Mouse (Mus musculus) limb, embryonic 13.5 days (tissue): Measurements from ENCODE around the gene Fam214b. TPM values are rescaled to one million over a fixed set of nuclear protein-coding genes. Genes with fewer than 3 reads are reported as not detected.

Source experiments
- ATAC-seq: fragments of 200-750 bp; cut with Nextera tagmentation; 2 replicates; pipeline ENCODE4 v1.8.0; 2017; ENCODE audit warnings: low read depth, moderate number of reproducible peaks, moderate TSS enrichment; ENCODE audit not compliant: low FRiP score
- H3K27ac ChIP-seq: fragments of 300-500 bp; sonication (generic); 2 replicates; pipeline ENCODE4 v1.5.1; 2015; ENCODE audit warnings: inconsistent platforms, mild to moderate bottlenecking, moderate library complexity
- H3K27me3 ChIP-seq: fragments of 300-500 bp; sonication (generic); 2 replicates; pipeline ENCODE4 v1.6.1; 2015; ENCODE audit warnings: mild to moderate bottlenecking, inconsistent platforms
- H3K36me3 ChIP-seq: fragments of 300-500 bp; sonication (generic); 2 replicates; pipeline ENCODE4 v1.6.1; 2015; ENCODE audit warnings: inconsistent platforms, mild to moderate bottlenecking, moderate library complexity
- H3K4me1 ChIP-seq: fragments of 300-500 bp; sonication (generic); 2 replicates; pipeline ENCODE4 v1.6.1; 2015; ENCODE audit warnings: inconsistent platforms
- H3K4me2 ChIP-seq: fragments of 300-500 bp; sonication (generic); replicated peaks from 2 replicates; pipeline ENCODE4 v1.6.1; 2015; ENCODE audit warnings: inconsistent platforms, mild to moderate bottlenecking, moderate library complexity
- H3K4me3 ChIP-seq: fragments of 300-500 bp; sonication (generic); 2 replicates; pipeline ENCODE4 v1.5.1; 2015; ENCODE audit warnings: moderate library complexity, mild to moderate bottlenecking, inconsistent platforms
- H3K9ac ChIP-seq: fragments of 300-500 bp; sonication (generic); 2 replicates; pipeline ENCODE4 v1.6.1; 2015; ENCODE audit warnings: mild to moderate bottlenecking, inconsistent platforms
- H3K9me3 ChIP-seq: fragments of 300-500 bp; sonication (generic); 2 replicates; pipeline ENCODE4 v1.6.1; 2016; ENCODE audit warnings: inconsistent platforms
- whole genome bisulfite sequencing: fragments of 180-500 bp; shearing (Covaris S2); methylation state at CpG from one replicate; pipeline ENCODE4 v1.1.7; 2015; 5-methylcytosine and 5-hydroxymethylcytosine counted together
- polyA plus RNA-seq: library from polyadenylated mRNA; unstranded; fragments of >200 nt; fragmentation: Nextera tagmentation; extraction: Ambion mirVana; gene quantifications from 2 replicates; pipeline ENCODE4 v1.2.1, GENCODE M21; 2015

Fam214b gene
- polyA plus RNA-seq, 1 experiment from 2014 or later: 14.7 TPM

DNA sequence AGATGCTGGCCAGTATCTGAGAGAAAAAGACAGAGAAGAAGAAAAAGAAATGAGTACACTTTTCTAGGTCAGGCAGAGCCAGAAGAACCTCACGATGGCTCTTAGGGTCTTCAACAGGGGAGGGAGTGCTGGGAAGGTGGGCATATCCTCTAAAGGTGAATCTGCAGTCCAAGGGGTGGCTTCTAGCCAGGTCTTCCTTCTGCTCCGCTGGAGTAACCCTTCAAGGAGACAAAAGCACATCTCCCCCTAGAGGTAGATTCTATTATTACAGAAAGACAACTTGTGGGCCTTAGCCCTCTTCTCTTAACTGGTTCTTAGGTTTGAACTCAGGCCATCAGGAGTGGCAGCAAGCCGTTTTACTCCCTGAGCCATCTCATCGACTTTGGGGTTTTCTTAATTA lies 6.6 kb upstream of the Fam214b start:
- no peaks in the 10 kb centered on the region for H3K4me1 ChIP-seq
- no peak overlapping the region for H3K4me2 ChIP-seq
- 12% methylated on average over 4 of the region's 4 CpGs for WGBS
- no peak overlapping the region for H3K9ac ChIP-seq
- no peak for ATAC-seq
- no peak overlapping the region for H3K4me3 ChIP-seq
- no peaks in the 10 kb centered on the region for H3K9me3 ChIP-seq
- no peaks in the 10 kb centered on the region for H3K36me3 ChIP-seq
- no peak overlapping the region for H3K27ac ChIP-seq
- peaks cover 1% of the 10 kb centered on the region; the same call in 1 of the 2 replicates for H3K27me3 ChIP-seq

GRCm38 (mm10) chr4:43047231-43047630 lies 1.2 kb upstream of the Fam214b start:
- H3K4me2 ChIP-seq: peak overlapping the region; percentile 86
- ATAC-seq: no peak

DNA sequence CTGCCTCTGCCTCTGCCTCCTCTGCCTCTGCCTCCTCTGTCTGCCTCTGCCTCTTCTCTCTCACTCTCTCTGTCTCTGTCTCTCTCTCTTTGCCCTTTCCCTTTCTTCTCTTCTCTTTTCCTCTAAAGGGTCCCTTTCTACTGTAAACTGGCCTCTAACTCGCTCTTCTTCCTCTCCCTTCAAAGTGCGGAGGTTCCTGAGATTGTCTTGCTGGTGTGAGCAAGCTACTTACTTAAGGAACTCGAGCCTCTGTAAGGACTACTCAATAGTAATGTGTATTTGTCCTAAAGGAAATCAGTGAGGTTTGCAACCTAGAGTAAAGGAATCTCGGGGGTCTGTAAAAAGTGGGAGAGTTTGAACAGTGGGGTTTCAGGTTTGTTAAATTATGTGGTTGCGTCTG lies 587 bp upstream of the Fam214b start:
- Histone ChIP-seq H3K9me3 (no peaks in the 10 kb centered on the region), H3K4me1 (peaks cover 18% of the 10 kb centered on the region), H3K27ac (no peak overlapping the region), H3K36me3 (no peaks in the 10 kb centered on the region), H3K9ac (no peak overlapping the region), H3K27me3 (no peaks in the 10 kb centered on the region), H3K4me2 (peak overlapping the region; percentile 86), H3K4me3 (0 out of 2 replicates have a peak overlapping the region, but pooled peaks have one; percentile 60)
- WGBS: 49% methylated on average over 5 of the region's 5 CpGs
- no peak for ATAC-seq

More at GRCm38 (mm10) chr4:43047231-43047630, 1.2 kb upstream of the Fam214b start:
- Histone ChIP-seq H3K4me3 (0 out of 2 replicates have a peak overlapping the region, but pooled peaks have one; percentile 2), H3K9me3 (no peaks in the 10 kb centered on the region), H3K9ac (no peak overlapping the region), H3K36me3 (no peaks in the 10 kb centered on the region), H3K4me1 (peaks cover 18% of the 10 kb centered on the region), H3K27me3 (no peaks in the 10 kb centered on the region), H3K27ac (no peak overlapping the region)
- WGBS: 10% methylated on average over 5 of the region's 5 CpGs

DNA sequence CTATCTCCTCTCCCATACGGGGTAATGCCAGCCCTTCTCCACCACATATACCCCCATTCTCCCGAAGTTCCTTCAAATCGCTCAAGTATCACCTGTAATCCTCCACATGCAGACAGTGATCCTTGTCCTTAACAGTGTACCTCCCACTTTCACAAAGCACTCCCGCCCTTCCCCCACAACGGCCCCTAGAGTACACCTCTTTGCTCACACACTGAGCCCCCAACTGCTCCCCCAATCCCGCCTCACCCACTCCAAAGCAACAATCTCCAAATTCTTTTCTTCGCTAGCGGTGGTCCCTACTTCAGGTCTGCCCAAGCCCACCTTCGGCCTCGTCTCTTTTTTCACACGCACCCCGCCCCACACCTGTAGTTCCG lies 748 bp downstream of the Fam214b start:
- no peaks in the 10 kb centered on the region for H3K36me3 ChIP-seq
- ATAC-seq: peak; percentile 8
- 8% methylated on average over 13 of the region's 13 CpGs for WGBS
- H3K4me1 ChIP-seq: peaks cover 22% of the 10 kb centered on the region
- H3K9me3 ChIP-seq: no peaks in the 10 kb centered on the region
- no peaks in the 10 kb centered on the region for H3K27me3 ChIP-seq
- peak overlapping the region; percentile 55 for H3K9ac ChIP-seq
- peak overlapping the region; percentile 28; the same call in 1 of the 2 replicates for H3K27ac ChIP-seq
- peak overlapping the region; percentile 60 for H3K4me3 ChIP-seq
- H3K4me2 ChIP-seq: peak overlapping the region; percentile 86

DNA sequence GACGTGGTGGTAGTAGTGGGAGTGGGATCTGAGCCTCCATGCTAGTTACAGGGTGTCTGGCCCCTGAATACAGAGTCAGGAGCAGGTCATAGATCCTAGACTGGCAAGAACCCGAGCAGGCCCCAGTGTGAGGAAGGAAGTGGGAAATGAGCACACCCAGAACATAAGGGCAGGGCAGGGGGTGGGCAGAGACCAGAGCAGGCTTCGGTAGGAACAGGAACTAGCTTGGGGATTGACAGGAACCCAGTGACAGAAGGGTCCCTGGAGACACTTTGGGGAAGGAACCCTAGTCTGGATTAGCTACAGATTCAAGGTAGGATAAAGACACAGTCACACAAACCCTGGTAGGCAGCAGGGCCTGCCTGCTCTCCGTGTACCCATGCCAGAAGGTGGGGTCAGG lies 1.3 kb downstream of the Fam214b start:
- H3K9me3 ChIP-seq: no peaks in the 10 kb centered on the region
- peak overlapping the region; percentile 55 for H3K9ac ChIP-seq
- no peaks in the 10 kb centered on the region for H3K27me3 ChIP-seq

GRCm38 (mm10) chr4:43043644-43044357 lies 2.2 kb downstream of the Fam214b start:
- 29% methylated on average over 7 of the region's 7 CpGs for WGBS
- peak overlapping the region; percentile 86 for H3K4me2 ChIP-seq
- H3K9ac ChIP-seq: peak overlapping the region; percentile 1; the same call in 1 of the 2 replicates
- H3K9me3 ChIP-seq: no peaks in the 10 kb centered on the region
- ATAC-seq: no peak
- no peaks in the 10 kb centered on the region for H3K27me3 ChIP-seq
- H3K27ac ChIP-seq: no peak overlapping the region
- H3K4me1 ChIP-seq: peaks cover 31% of the 10 kb centered on the region
- no peak overlapping the region for H3K4me3 ChIP-seq
- H3K36me3 ChIP-seq: no peaks in the 10 kb centered on the region

More for the DNA sequence above, 1.3 kb downstream of the Fam214b start:
- Histone ChIP-seq H3K4me3 (peak overlapping the region; percentile 60), H3K27ac (no peak overlapping the region; the same call in 1 of the 2 replicates), H3K36me3 (no peaks in the 10 kb centered on the region), H3K4me2 (peak overlapping the region; percentile 86), H3K4me1 (peaks cover 22% of the 10 kb centered on the region)
- ATAC-seq: no peak
- 20% methylated on average over 4 of the region's 4 CpGs for WGBS

GRCm38 (mm10) chr4:43040881-43041547 lies 5.0 kb downstream of the Fam214b start:
- 71% methylated on average over 9 of the region's 9 CpGs for WGBS
- peaks cover 9% of the 10 kb centered on the region for H3K36me3 ChIP-seq
- peaks cover 41% of the 10 kb centered on the region for H3K4me1 ChIP-seq
- H3K27me3 ChIP-seq: no peaks in the 10 kb centered on the region
- no peak for ATAC-seq
- peak overlapping the region; percentile 6; the same call in 1 of the 2 replicates for H3K27ac ChIP-seq
- H3K9me3 ChIP-seq: no peaks in the 10 kb centered on the region
- H3K4me2 ChIP-seq: no peak overlapping the region
- H3K9ac ChIP-seq: no peak overlapping the region
- H3K4me3 ChIP-seq: no peak overlapping the region

DNA sequence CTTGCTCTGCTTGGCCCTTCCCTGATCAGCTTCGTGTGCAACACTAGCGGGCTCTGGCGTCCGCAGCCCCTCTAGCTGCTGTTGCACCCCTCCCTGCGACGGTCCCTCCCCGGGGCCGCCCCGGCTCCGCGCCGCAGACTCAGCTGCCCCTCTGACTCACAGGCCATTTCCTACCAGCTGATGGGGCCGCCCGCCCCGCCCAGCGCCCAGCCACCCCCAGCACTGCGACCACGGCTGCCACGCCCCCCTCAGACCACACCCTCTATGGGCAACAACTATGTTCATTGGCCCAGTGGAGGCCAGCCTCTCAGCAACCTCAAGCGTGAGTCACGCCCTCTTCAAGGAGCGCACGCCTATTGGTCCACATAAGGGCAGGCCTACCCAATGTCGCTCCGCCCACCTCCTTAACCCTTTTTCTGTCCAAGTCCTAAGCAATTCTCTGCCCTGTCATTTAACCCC lies 5.9 kb downstream of the Fam214b start:
- peak overlapping the region; percentile 85 for H3K4me2 ChIP-seq
- H3K4me3 ChIP-seq: peak overlapping the region; percentile 77
- H3K4me1 ChIP-seq: peaks cover 38% of the 10 kb centered on the region
- H3K9ac ChIP-seq: peak overlapping the region; percentile 80
- peak; percentile 98 for ATAC-seq
- under 1% methylated on average over 25 of the region's 25 CpGs for WGBS
- H3K27me3 ChIP-seq: no peaks in the 10 kb centered on the region
- H3K36me3 ChIP-seq: peaks cover 16% of the 10 kb centered on the region
- no peaks in the 10 kb centered on the region for H3K9me3 ChIP-seq
- peak overlapping the region; percentile 67; the same call in 1 of the 2 replicates for H3K27ac ChIP-seq

- H3K9me3 ChIP-seq: no peaks in the 10 kb centered on the region
- H3K4me3 ChIP-seq: peak overlapping the region; percentile 77
- H3K4me1 ChIP-seq: peaks cover 33% of the 10 kb centered on the region
- peak overlapping the region; percentile 67 for H3K27ac ChIP-seq
- 2% methylated on average over 11 of the region's 11 CpGs for WGBS
- no peak; the same call in none of the 2 replicates for ATAC-seq
- H3K4me2 ChIP-seq: peak overlapping the region; percentile 85
- H3K36me3 ChIP-seq: peaks cover 21% of the 10 kb centered on the region
- peak overlapping the region; percentile 80 for H3K9ac ChIP-seq
- no peaks in the 10 kb centered on the region for H3K27me3 ChIP-seq
Observed at GRCm38 (mm10) chr4:43039609-43040008, 6.4 kb downstream of the Fam214b start.

DNA sequence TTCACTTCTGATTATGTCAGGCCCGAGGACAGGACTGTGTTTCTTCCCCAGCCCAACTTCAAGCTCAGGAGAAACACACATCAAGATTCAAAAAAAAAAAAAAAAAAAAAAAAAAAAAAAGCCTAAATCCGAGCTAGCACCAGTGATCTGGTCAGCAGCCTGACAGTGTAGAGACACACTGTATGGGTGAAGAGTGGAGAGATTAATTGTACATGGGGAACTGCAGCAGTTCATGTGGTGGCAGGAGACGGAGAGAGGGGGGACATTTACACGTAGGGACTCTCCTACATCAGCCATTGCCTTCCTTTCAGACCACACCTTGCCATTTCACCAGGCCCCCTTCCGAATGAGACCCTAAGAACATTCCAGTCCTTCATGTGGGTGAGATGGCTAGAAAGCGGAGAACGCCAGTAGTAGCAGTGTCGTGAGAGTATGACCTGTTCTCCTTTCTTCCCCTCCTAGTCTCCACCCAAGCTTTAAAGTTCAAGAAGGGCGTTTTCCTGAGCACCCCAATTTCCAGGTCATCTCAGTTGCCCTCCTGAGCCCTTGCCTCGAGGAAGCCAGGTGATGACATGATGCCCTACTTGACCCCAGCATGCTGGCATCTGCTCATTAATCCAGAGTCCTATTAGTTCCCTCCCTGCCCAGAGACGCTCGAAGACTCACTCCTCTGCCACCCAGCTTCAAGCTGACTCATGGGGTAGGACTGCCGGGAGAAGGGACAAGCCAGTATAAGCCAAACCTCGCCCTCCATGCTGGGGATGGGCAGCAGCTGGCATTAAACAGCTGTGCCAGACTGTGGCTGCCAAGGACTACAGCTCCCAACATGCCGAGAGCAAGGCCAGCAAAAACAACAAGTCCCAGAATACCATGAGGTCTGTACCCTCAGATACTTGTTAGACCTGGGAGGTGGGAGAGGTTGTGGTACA lies 7.2 kb downstream of the Fam214b start:
- peak overlapping the region; percentile 80 for H3K9ac ChIP-seq
- WGBS: 55% methylated on average over 15 of the region's 15 CpGs
- 0 out of 2 replicates have a peak overlapping the region, but pooled peaks have one; percentile 67 for H3K27ac ChIP-seq
- no peaks in the 10 kb centered on the region for H3K27me3 ChIP-seq
- H3K4me1 ChIP-seq: peaks cover 25% of the 10 kb centered on the region
- ATAC-seq: no peak
- peak overlapping the region; percentile 77 for H3K4me3 ChIP-seq
- H3K9me3 ChIP-seq: no peaks in the 10 kb centered on the region
- peak overlapping the region; percentile 85 for H3K4me2 ChIP-seq
- H3K36me3 ChIP-seq: peaks cover 29% of the 10 kb centered on the region

DNA sequence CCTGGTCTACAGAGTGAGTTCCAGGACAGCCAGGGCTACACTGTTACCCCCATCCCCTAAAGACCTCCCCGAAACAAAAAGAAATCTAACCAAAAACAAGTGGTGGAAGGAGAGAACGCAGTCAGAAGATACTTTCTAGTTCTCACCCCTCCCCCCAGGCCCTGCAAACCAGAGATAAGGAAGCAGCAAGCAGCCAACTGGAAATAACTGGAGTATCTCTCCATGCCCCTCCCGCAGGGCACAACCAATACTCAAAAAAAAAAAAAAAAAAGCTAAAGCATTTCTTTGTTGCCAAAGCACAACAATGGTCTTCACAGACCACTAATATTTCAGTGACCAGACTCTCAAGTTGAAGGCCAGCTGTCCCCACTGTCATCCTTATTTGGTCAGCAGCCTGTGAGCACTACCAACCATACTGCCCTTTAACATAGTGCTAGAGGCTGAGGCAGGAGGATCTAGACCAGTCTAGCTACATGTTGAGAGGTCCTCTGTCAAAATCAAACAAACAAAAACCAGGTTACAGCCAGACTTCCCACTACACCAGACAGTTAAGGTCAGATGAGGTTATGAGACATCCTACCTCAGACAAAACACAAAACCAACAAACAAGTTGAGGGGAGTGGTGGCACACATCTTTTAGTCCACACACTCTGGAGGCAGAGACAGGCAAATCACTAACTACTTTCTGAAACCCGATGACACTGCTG lies 8.0 kb downstream of the Fam214b start:
- Histone ChIP-seq H3K9me3 (no peaks in the 10 kb centered on the region), H3K4me3 (no peak overlapping the region), H3K4me2 (peak overlapping the region; percentile 21; the same call in 1 of the 2 replicates), H3K4me1 (peaks cover 23% of the 10 kb centered on the region), H3K27ac (no peak overlapping the region), H3K27me3 (no peaks in the 10 kb centered on the region), H3K9ac (no peak overlapping the region), H3K36me3 (peaks cover 37% of the 10 kb centered on the region)
- no peak for ATAC-seq
- WGBS: 65% methylated on average over 4 of the region's 4 CpGs
